Mouse (Mus musculus): ENCODE data around the gene Rsph3a.
"Not testable (repeated sequence)": the region's sequence is repeated elsewhere in the genome, so short reads cannot be mapped to it uniquely, and the experiment has no call there.

Gene Rsph3a

GRCm38 (mm10) chr17:7928662-7929061, 16.8 kb upstream of the Rsph3a start:
- no peak for DNase-seq (ENCODE audit: low read depth, low spot score)

- DNase-seq (ENCODE audit: low read depth, low spot score): no peak
Observed at GRCm38 (mm10) chr17:7929279-7929678, 16.1 kb upstream of the Rsph3a start.

- no peak for DNase-seq (ENCODE audit: low read depth, low spot score)
Observed at GRCm38 (mm10) chr17:7931096-7931990, 14.1 kb upstream of the Rsph3a start.

- not testable (repeated sequence) for DNase-seq (ENCODE audit: low read depth, low spot score)
Observed at GRCm38 (mm10) chr17:7932121-7932520, 13.3 kb upstream of the Rsph3a start.

GRCm38 (mm10) chr17:7939640-7940039, 5.8 kb upstream of the Rsph3a start:
- no peak for DNase-seq (ENCODE audit: low read depth, low spot score)

GRCm38 (mm10) chr17:7946053-7946627, 726 bp downstream of the Rsph3a start:
- not testable (repeated sequence) for DNase-seq (ENCODE audit: low read depth, low spot score)

- DNase-seq (ENCODE audit: low read depth, low spot score): not testable (repeated sequence)
Observed at GRCm38 (mm10) chr17:7951333-7951732, 5.9 kb downstream of the Rsph3a start.

- DNase-seq (ENCODE audit: low read depth, low spot score): not testable (repeated sequence)
Observed at GRCm38 (mm10) chr17:7957242-7957641, 11.8 kb downstream of the Rsph3a start.

GRCm38 (mm10) chr17:7963333-7963732, 17.9 kb downstream of the Rsph3a start:
- DNase-seq (ENCODE audit: low read depth, low spot score): not testable (repeated sequence)

- DNase-seq (ENCODE audit: low read depth, low spot score): not testable (repeated sequence)
Observed at GRCm38 (mm10) chr17:7964398-7964797, 19.0 kb downstream of the Rsph3a start.

- not testable (repeated sequence) for DNase-seq (ENCODE audit: low read depth, low spot score)
Observed at GRCm38 (mm10) chr17:7968490-7968889, 23.1 kb downstream of the Rsph3a start.

- DNase-seq (ENCODE audit: low read depth, low spot score): not testable (repeated sequence)
Observed at GRCm38 (mm10) chr17:7969782-7970181, 24.4 kb downstream of the Rsph3a start.

- DNase-seq (ENCODE audit: low read depth, low spot score): not testable (repeated sequence)
Observed at GRCm38 (mm10) chr17:7983484-7983883, 38.1 kb downstream of the Rsph3a start.

GRCm38 (mm10) chr17:7985597-7985996, 40.2 kb downstream of the Rsph3a start:
- DNase-seq (ENCODE audit: low read depth, low spot score): not testable (repeated sequence)

GRCm38 (mm10) chr17:7987038-7987437, 41.6 kb downstream of the Rsph3a start:
- DNase-seq (ENCODE audit: low read depth, low spot score): not testable (repeated sequence)

- not testable (repeated sequence) for DNase-seq (ENCODE audit: low read depth, low spot score)
Observed at GRCm38 (mm10) chr17:8003248-8003647, 57.8 kb downstream of the Rsph3a start.

GRCm38 (mm10) chr17:8006771-8007170, 61.4 kb downstream of the Rsph3a start:
- DNase-seq (ENCODE audit: low read depth, low spot score): not testable (repeated sequence)

GRCm38 (mm10) chr17:8009565-8009964, 64.2 kb downstream of the Rsph3a start:
- DNase-seq (ENCODE audit: low read depth, low spot score): not testable (repeated sequence)

- not testable (repeated sequence) for DNase-seq (ENCODE audit: low read depth, low spot score)
Observed at GRCm38 (mm10) chr17:8013974-8014373, 68.6 kb downstream of the Rsph3a start.

- not testable (repeated sequence) for DNase-seq (ENCODE audit: low read depth, low spot score)
Observed at GRCm38 (mm10) chr17:8022675-8023074, 77.3 kb downstream of the Rsph3a start.

- DNase-seq (ENCODE audit: low read depth, low spot score): not testable (repeated sequence)
Observed at GRCm38 (mm10) chr17:8027475-8028168, 82.2 kb downstream of the Rsph3a start.

All from telencephalon, adult 2 months (tissue).